Mouse (Mus musculus) kidney, embryonic 16.5 days (tissue): ENCODE measurements around the gene Ccpg1os. TPM values are rescaled to one million over a fixed set of nuclear protein-coding genes. Genes with fewer than 3 reads are reported as not detected.

Experiments
- ATAC-seq: fragments of 200-750 bp; cut with Nextera tagmentation; 2 replicates; pipeline ENCODE4 v1.8.0; 2017; ENCODE audit warnings: moderate TSS enrichment; ENCODE audit not compliant: low FRiP score, low TSS enrichment
- H3K27ac ChIP-seq: fragments of 300-500 bp; sonication (generic); 2 replicates; pipeline ENCODE4 v1.5.1; 2014; ENCODE audit warnings: low read length
- H3K27me3 ChIP-seq: fragments of 300-500 bp; sonication (generic); 2 replicates; pipeline ENCODE4 v1.6.1; 2014; ENCODE audit warnings: low read length, control low read depth, mixed read lengths; ENCODE audit not compliant: insufficient read depth
- H3K36me3 ChIP-seq: fragments of 300-500 bp; sonication (generic); 2 replicates; pipeline ENCODE4 v1.6.1; 2014; ENCODE audit warnings: low read length, control low read depth, mixed read lengths; ENCODE audit not compliant: insufficient read depth
- H3K4me1 ChIP-seq: fragments of 300-500 bp; sonication (generic); 2 replicates; pipeline ENCODE4 v1.6.1; 2014; ENCODE audit warnings: low read length, control low read depth, mixed read lengths; ENCODE audit not compliant: insufficient read depth
- H3K4me2 ChIP-seq: fragments of 300-500 bp; sonication (generic); replicated peaks from 2 replicates; pipeline ENCODE4 v1.6.1; 2014; ENCODE audit warnings: low read depth, low read length
- H3K4me3 ChIP-seq: fragments of 300-500 bp; sonication (generic); 2 replicates; pipeline ENCODE4 v1.5.1; 2014; ENCODE audit warnings: mild to moderate bottlenecking, low read length
- H3K9ac ChIP-seq: fragments of 300-500 bp; sonication (generic); replicated peaks from 2 replicates; pipeline ENCODE4 v1.6.1; 2014; ENCODE audit warnings: low read length
- H3K9me3 ChIP-seq: fragments of 300-500 bp; sonication (generic); 2 replicates; pipeline ENCODE4 v1.6.1; 2016; ENCODE audit warnings: low read length, control low read depth
- WGBS: fragments of 180-500 bp; shearing (Covaris S2); extraction: QIAGEN DNeasy Blood & Tissue Kit; methylation state at CpG from one replicate; pipeline ENCODE4 v1.1.7; 2014; 5-methylcytosine and 5-hydroxymethylcytosine counted together
- polyA plus RNA-seq: library from polyadenylated mRNA; unstranded; fragments of >200 nt; fragmentation: Nextera tagmentation; extraction: Ambion mirVana; gene quantifications from 2 replicates; pipeline ENCODE4 v1.2.1, GENCODE M21; 2015

Gene Ccpg1os
- polyA plus RNA-seq, 1 experiment from 2014 or later: 19.5 TPM

DNA sequence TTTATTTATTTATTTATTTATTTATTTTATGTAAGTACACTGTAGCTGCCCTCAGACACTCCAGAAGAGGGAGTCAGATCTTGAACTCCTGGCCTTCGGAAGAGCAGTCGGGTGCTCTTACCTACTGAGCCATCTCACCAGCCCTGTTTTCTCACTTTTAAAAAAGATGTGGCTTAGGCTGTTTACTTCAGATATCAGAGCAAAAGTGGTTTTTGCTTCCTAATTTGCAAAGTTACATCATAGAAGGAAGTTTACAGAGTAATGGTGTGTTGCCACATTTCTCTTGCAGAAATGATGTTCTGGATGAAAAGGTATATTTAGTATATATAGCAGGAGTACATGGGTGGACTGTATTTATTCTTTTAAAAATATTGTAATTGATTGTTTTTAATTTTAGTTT, 6.2 kb upstream of the Ccpg1os start:
- Histone ChIP-seq H3K9ac (no peak overlapping the region), H3K4me3 (no peak overlapping the region), H3K27me3 (no peaks in the 10 kb centered on the region), H3K9me3 (no peaks in the 10 kb centered on the region), H3K4me2 (no peak overlapping the region), H3K36me3 (no peaks in the 10 kb centered on the region), H3K4me1 (peaks cover 2% of the 10 kb centered on the region; the same call in 1 of the 2 replicates), H3K27ac (no peak overlapping the region)
- ATAC-seq: no peak
- WGBS: 91% methylated on average over 2 of the region's 2 CpGs

- Histone ChIP-seq H3K9ac (no peak overlapping the region), H3K9me3 (no peaks in the 10 kb centered on the region), H3K27ac (no peak overlapping the region), H3K36me3 (no peaks in the 10 kb centered on the region), H3K4me2 (no peak overlapping the region), H3K27me3 (no peaks in the 10 kb centered on the region), H3K4me1 (peaks cover 14% of the 10 kb centered on the region), H3K4me3 (no peak overlapping the region)
- whole genome bisulfite sequencing: 71% methylated on average over 5 of the region's 5 CpGs
- ATAC-seq: no peak
These were observed 3.5 kb upstream of the Ccpg1os start for GRCm38 (mm10) chr9:72988706-72989105.

GRCm38 (mm10) chr9:72987703-72988102, 2.5 kb upstream of the Ccpg1os start:
- H3K27ac ChIP-seq: no peak overlapping the region
- WGBS: 75% methylated on average over 3 of the region's 3 CpGs
- H3K4me3 ChIP-seq: no peak overlapping the region
- no peaks in the 10 kb centered on the region for H3K9me3 ChIP-seq
- no peaks in the 10 kb centered on the region for H3K27me3 ChIP-seq
- no peak overlapping the region for H3K9ac ChIP-seq
- H3K36me3 ChIP-seq: no peaks in the 10 kb centered on the region
- H3K4me1 ChIP-seq: peaks cover 14% of the 10 kb centered on the region
- H3K4me2 ChIP-seq: no peak overlapping the region
- ATAC-seq: no peak

DNA sequence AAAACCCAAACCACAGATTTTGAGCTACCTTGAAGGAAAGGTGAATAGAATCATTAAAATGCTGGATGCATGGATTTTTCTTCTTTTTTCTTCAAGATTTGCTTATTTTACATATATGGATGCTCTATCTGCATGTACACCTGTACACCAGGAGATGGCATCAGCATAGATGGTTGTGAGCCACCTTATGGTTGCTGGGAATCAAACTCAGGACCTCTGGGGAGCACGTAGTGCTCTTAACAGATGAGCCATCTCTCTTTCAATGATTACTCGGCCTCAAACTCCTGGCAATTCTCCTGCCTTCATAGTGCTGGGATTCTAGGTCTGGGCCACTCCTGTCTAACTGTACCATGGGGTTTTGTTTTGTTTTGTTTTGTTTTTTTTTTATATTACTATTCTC, 2.1 kb downstream of the Ccpg1os start:
- H3K27ac ChIP-seq: no peak overlapping the region
- H3K9ac ChIP-seq: no peak overlapping the region
- no peaks in the 10 kb centered on the region for H3K27me3 ChIP-seq
- H3K4me3 ChIP-seq: no peak overlapping the region
- H3K36me3 ChIP-seq: no peaks in the 10 kb centered on the region
- no peak for ATAC-seq
- H3K4me2 ChIP-seq: no peak overlapping the region
- peaks cover 14% of the 10 kb centered on the region for H3K4me1 ChIP-seq
- WGBS: 69% methylated on average over 2 of the region's 2 CpGs
- no peaks in the 10 kb centered on the region for H3K9me3 ChIP-seq

DNA sequence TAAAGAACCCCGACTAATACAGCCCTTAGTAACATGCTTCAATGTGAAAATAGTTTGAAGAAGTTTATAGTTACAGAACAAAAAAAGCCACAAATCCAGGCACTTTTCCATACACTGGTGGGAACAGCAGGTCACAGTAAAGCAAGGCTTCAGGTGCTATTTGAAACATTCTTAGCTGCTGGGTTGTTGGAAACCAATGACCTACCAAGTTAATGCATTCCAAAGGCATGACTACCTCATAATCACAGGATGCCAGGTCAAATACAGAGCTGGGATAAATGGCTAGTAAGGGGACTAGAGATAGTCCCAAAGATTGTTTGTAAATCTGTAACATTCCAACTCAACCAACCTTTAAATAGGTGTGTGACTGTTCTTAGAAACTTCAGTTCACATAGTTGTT, 9.9 kb downstream of the Ccpg1os start:
- 91% methylated on average over 1 of the region's 1 CpGs for WGBS
- H3K4me2 ChIP-seq: no peak overlapping the region
- H3K9ac ChIP-seq: no peak overlapping the region
- H3K36me3 ChIP-seq: 0 out of 2 replicates have a peak, but pooled peaks cover 3% of the 10 kb centered on the region
- H3K9me3 ChIP-seq: 0 out of 2 replicates have a peak, but pooled peaks cover 3% of the 10 kb centered on the region
- no peaks in the 10 kb centered on the region for H3K4me1 ChIP-seq
- H3K27ac ChIP-seq: no peak overlapping the region
- no peak overlapping the region for H3K4me3 ChIP-seq
- H3K27me3 ChIP-seq: no peaks in the 10 kb centered on the region
- ATAC-seq: no peak

- Histone ChIP-seq H3K9me3 (0 out of 2 replicates have a peak, but pooled peaks cover 3% of the 10 kb centered on the region), H3K9ac (no peak overlapping the region), H3K27ac (no peak overlapping the region), H3K4me2 (no peak overlapping the region), H3K4me1 (no peaks in the 10 kb centered on the region), H3K27me3 (no peaks in the 10 kb centered on the region), H3K36me3 (0 out of 2 replicates have a peak, but pooled peaks cover 3% of the 10 kb centered on the region), H3K4me3 (no peak overlapping the region)
- 92% methylated on average over 5 of the region's 5 CpGs for WGBS
- no peak for ATAC-seq
These were observed 10.4 kb downstream of the Ccpg1os start for GRCm38 (mm10) chr9:72974734-72975133.

DNA sequence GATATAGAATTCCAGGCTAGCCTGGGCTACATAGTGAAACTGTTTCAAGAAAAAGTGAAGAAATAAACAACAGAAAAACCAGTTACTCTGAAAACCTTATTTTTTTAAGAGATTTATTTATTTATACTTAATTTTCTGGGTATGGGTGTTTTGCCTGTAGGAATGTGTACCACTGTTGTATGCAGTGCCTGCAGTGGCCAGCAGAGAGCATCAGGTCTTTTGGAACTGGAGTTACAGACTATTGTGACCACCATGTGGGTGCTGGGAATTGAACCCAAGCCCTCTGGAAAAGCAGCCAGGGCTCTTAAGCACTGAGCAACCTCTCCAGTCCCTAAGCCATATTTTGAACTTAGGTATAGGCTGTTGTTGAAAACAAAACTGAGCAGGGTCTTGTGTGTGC, 12.2 kb downstream of the Ccpg1os start:
- ATAC-seq: no peak
- 0 out of 2 replicates have a peak, but pooled peaks cover 3% of the 10 kb centered on the region for H3K36me3 ChIP-seq
- H3K4me3 ChIP-seq: no peak overlapping the region
- H3K9me3 ChIP-seq: 0 out of 2 replicates have a peak, but pooled peaks cover 3% of the 10 kb centered on the region
- H3K27ac ChIP-seq: no peak overlapping the region
- H3K4me2 ChIP-seq: no peak overlapping the region
- no peaks in the 10 kb centered on the region for H3K27me3 ChIP-seq
- no peaks in the 10 kb centered on the region for H3K4me1 ChIP-seq
- no peak overlapping the region for H3K9ac ChIP-seq

DNA sequence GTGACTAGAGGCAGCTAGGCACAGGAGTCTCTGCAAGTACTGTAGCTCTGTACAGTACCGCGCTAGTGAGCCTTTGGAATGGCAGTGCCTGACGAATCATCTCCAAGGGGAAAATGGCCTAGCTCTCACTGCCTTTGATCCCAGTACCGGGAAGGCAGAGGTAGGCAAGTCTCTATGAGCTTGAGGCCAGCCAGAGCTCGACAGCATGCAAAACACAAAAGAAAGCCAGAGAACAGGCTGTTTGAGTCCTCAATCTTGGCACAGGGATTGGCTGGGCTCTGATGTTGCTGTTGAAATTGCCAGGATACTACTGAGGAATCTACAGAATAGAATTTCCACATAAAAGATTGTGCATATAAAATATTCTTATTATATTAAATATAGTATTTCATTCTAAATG, 12.7 kb downstream of the Ccpg1os start:
- Histone ChIP-seq H3K9me3 (0 out of 2 replicates have a peak, but pooled peaks cover 3% of the 10 kb centered on the region), H3K36me3 (0 out of 2 replicates have a peak, but pooled peaks cover 3% of the 10 kb centered on the region), H3K27ac (no peak overlapping the region), H3K4me3 (no peak overlapping the region), H3K4me2 (no peak overlapping the region), H3K9ac (no peak overlapping the region), H3K27me3 (no peaks in the 10 kb centered on the region), H3K4me1 (no peaks in the 10 kb centered on the region)
- ATAC-seq: no peak
- WGBS: 83% methylated on average over 5 of the region's 5 CpGs

GRCm38 (mm10) chr9:72969874-72970273, 15.3 kb downstream of the Ccpg1os start:
- no peak for ATAC-seq
- no peak overlapping the region for H3K9ac ChIP-seq
- 74% methylated on average over 7 of the region's 7 CpGs for WGBS
- no peak overlapping the region for H3K4me3 ChIP-seq
- no peaks in the 10 kb centered on the region for H3K27me3 ChIP-seq
- no peaks in the 10 kb centered on the region for H3K4me1 ChIP-seq
- H3K9me3 ChIP-seq: 0 out of 2 replicates have a peak, but pooled peaks cover 3% of the 10 kb centered on the region
- 0 out of 2 replicates have a peak, but pooled peaks cover 3% of the 10 kb centered on the region for H3K36me3 ChIP-seq
- H3K4me2 ChIP-seq: no peak overlapping the region
- H3K27ac ChIP-seq: no peak overlapping the region

GRCm38 (mm10) chr9:72968349-72969061, 16.7 kb downstream of the Ccpg1os start:
- H3K4me3 ChIP-seq: no peak overlapping the region
- H3K27me3 ChIP-seq: no peaks in the 10 kb centered on the region
- no peaks in the 10 kb centered on the region for H3K4me1 ChIP-seq
- no peak overlapping the region for H3K9ac ChIP-seq
- 0 out of 2 replicates have a peak, but pooled peaks cover 3% of the 10 kb centered on the region for H3K9me3 ChIP-seq
- WGBS: 36% methylated on average over 11 of the region's 11 CpGs
- no peak overlapping the region for H3K4me2 ChIP-seq
- ATAC-seq: peak; percentile 63; the same call in 1 of the 2 replicates
- H3K36me3 ChIP-seq: 0 out of 2 replicates have a peak, but pooled peaks cover 3% of the 10 kb centered on the region
- no peak overlapping the region for H3K27ac ChIP-seq
